Mouse (Mus musculus): Measurements from ENCODE around the gene C9orf72. TPM values are rescaled to one million over a fixed set of nuclear protein-coding genes. Genes with fewer than 3 reads are reported as not detected.

C9orf72 gene
- polyA plus RNA-seq, 1 experiment from 2014 or later: 15.4 TPM

DNA sequence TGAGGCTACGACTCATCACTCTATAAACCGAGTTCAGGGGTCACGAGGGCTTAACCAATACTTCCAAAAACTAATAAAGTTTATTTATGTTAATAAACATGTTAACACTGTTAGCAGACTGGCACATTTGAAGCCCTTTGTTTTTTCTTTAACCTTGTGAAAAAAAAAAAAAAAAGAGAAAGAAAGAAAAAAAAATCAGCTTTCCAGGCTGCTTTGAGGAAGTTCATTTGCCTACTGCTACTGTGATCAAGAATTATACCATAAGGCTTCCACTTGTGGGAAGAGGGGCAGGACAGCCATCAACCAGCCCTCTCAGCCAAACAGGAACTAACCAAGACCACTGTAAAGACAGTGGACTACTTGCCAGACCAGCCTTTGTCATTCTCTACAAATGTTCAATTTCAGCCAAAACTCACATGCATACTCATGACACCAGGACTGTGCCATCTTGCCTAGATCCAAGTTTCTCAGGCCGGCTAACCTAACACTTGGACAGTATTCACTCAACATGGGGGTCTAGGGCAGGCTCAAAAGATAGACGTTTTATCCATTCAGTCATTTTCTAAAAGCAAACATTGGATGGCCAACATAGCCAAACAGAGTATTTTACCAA, 2.5 kb downstream of the C9orf72 start:
- no peaks in the 10 kb centered on the region for H3K27me3 ChIP-seq
- WGBS: 81% methylated on average over 5 of the region's 5 CpGs
- H3K9me3 ChIP-seq (replicated peaks): no peaks in the 10 kb centered on the region
- H3K27ac ChIP-seq (replicated peaks): no peak overlapping the region
- no peaks in the 10 kb centered on the region for H3K36me3 ChIP-seq
- H3K4me1 ChIP-seq: 0 out of 2 replicates have a peak, but pooled peaks cover 3% of the 10 kb centered on the region
- H3K4me3 ChIP-seq (replicated peaks): no peak overlapping the region
- ATAC-seq (ENCODE audit: insufficient number of reproducible peaks, low FRiP score, low TSS enrichment, low read depth): no peak
- H3K4me2 ChIP-seq (replicated peaks): no peak overlapping the region
- H3K9ac ChIP-seq: no peak overlapping the region

DNA sequence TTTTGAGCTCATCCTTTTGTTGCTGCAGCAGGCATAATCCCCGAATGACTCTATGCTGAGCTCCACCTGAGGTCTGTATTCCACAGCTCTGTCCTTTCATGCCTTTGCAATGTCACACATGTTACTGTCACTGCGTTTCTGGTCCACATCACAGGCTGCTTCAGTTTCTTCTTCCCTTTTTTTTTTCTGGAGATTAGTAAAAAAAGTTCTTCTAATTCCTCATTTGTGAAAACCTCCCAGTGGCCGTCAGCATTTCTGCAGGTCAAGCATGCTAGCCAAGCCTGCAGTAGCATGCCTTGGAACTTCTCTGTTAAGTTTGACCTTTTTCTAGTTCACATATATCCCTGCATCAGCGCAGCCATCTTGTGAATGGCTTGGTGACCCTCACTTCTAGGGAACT, 4.1 kb downstream of the C9orf72 start:
- H3K27ac ChIP-seq (replicated peaks): no peak overlapping the region
- no peaks in the 10 kb centered on the region for H3K27me3 ChIP-seq
- no peak overlapping the region for H3K4me2 ChIP-seq (replicated peaks)
- no peak overlapping the region for H3K4me3 ChIP-seq (replicated peaks)
- H3K4me1 ChIP-seq: 0 out of 2 replicates have a peak, but pooled peaks cover 3% of the 10 kb centered on the region
- no peak for ATAC-seq (ENCODE audit: insufficient number of reproducible peaks, low FRiP score, low TSS enrichment, low read depth)
- H3K9ac ChIP-seq: no peak overlapping the region
- H3K36me3 ChIP-seq: 0 out of 2 replicates have a peak, but pooled peaks cover 4% of the 10 kb centered on the region
- no peaks in the 10 kb centered on the region for H3K9me3 ChIP-seq (replicated peaks)
- 58% methylated on average over 4 of the region's 4 CpGs for WGBS

DNA sequence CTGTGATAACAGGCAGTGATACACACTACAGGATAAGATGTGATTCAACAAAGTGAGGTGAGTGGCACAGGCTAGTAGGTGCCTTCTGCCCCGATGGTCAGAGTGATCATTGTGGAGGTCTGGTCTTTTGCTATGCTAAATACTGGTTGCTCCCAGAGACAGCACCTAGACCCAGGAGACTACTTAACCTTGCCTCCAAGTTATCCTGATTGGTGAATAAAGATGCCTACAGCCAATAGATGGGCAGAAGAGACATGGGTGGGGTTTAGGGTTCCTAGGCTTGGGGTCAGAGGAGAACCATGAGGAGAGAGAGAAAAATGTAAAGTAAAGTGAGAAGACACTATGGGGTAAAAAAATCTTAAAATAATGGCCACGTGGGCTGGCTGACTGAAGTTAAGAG, 4.8 kb downstream of the C9orf72 start:
- H3K9me3 ChIP-seq (replicated peaks): no peaks in the 10 kb centered on the region
- WGBS: 35% methylated on average over 2 of the region's 2 CpGs

DNA sequence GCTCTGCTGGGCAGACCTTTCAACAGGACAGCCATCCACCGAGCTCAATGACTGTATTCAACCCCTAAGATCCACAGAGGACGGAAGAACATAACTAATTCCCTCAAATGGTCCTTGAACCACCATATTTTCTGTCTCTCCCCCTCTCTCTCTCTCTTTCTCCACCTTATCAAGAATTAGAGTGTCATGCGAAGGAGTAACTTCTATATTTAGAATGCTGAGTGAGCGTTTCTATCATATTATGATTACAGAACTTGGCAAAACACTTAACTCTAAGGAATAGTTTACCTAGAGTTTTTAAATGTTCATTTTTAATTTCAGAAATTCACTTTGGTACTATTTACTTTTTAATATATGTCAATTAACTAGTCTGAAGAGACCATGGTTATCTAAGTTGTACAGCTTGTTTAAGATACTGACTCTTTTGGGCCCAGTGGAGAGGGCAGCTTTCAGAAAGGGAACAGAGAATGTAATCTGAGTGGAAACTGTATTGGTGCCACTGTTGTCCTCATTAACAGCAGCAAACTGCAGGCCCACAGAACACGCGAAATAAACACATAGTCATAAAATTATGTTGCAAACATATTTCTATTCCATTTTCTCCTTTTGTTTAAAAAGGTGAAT, 5.8 kb downstream of the C9orf72 start:
- Histone ChIP-seq H3K9me3 (replicated peaks) (no peaks in the 10 kb centered on the region), H3K4me2 (replicated peaks) (no peak overlapping the region), H3K27ac (replicated peaks) (no peak overlapping the region), H3K9ac (no peak overlapping the region), H3K27me3 (no peaks in the 10 kb centered on the region), H3K36me3 (peaks cover 10% of the 10 kb centered on the region; the same call in 1 of the 2 replicates), H3K4me1 (0 out of 2 replicates have a peak, but pooled peaks cover 3% of the 10 kb centered on the region), H3K4me3 (replicated peaks) (no peak overlapping the region)
- WGBS: 86% methylated on average over 6 of the region's 6 CpGs
- no peak for ATAC-seq (ENCODE audit: insufficient number of reproducible peaks, low FRiP score, low TSS enrichment, low read depth)

More for the DNA sequence above, 4.8 kb downstream of the C9orf72 start:
- 0 out of 2 replicates have a peak, but pooled peaks cover 4% of the 10 kb centered on the region for H3K36me3 ChIP-seq
- ATAC-seq (ENCODE audit: insufficient number of reproducible peaks, low FRiP score, low TSS enrichment, low read depth): no peak
- H3K27me3 ChIP-seq: no peaks in the 10 kb centered on the region
- no peak overlapping the region for H3K4me2 ChIP-seq (replicated peaks)
- H3K9ac ChIP-seq: no peak overlapping the region
- H3K4me3 ChIP-seq (replicated peaks): no peak overlapping the region
- H3K27ac ChIP-seq (replicated peaks): no peak overlapping the region
- 0 out of 2 replicates have a peak, but pooled peaks cover 3% of the 10 kb centered on the region for H3K4me1 ChIP-seq

DNA sequence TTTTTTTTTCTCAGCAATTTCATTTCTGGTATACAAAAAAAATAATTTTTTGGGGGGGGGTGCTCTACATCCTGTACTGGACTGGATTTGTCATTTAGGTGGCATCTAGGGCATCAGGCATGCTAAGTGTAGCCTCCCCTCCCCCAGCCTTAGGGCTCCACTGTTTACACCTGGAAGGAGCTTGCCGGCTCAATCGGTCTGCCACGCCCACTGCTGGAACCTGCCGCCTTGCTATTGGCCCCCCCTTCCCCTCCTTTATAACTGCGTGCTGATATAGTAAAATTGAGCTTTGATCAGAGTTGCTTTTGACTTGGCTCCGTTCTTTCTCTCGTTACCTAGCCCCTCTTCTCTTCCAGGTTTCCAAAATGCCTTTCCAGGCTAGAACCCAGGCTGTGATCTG, 21.3 kb downstream of the C9orf72 start:
- H3K4me2 ChIP-seq (replicated peaks): no peak overlapping the region
- H3K9me3 ChIP-seq (replicated peaks): no peaks in the 10 kb centered on the region
- H3K36me3 ChIP-seq: peaks cover 28% of the 10 kb centered on the region; the same call in 1 of the 2 replicates
- H3K27ac ChIP-seq (replicated peaks): no peak overlapping the region
- no peak overlapping the region for H3K9ac ChIP-seq
- no peak overlapping the region for H3K4me3 ChIP-seq (replicated peaks)
- no peak for ATAC-seq (ENCODE audit: insufficient number of reproducible peaks, low FRiP score, low TSS enrichment, low read depth)
- H3K4me1 ChIP-seq: no peaks in the 10 kb centered on the region
- H3K27me3 ChIP-seq: no peaks in the 10 kb centered on the region
- 62% methylated on average over 7 of the region's 7 CpGs for WGBS

DNA sequence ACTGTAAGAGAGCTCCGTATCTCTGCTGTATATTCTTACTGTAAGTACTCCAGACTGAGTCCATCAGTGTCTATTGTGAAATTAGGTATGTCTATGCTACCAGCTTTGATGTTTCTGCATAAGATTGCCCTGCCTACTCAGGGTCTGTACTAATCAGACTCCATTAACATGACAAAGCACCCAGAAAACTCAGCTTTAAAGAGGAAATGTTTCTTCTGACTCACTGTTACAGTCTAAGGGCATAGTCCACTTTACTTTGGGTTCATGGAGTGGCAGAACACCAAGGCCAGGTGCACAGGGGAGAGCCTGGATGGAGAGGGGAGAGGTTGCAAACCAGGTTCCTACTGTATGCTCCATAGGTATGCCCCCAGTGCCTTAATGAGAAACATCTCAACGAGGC, 22.3 kb downstream of the C9orf72 start:
- no peaks in the 10 kb centered on the region for H3K4me1 ChIP-seq
- H3K36me3 ChIP-seq: peaks cover 34% of the 10 kb centered on the region
- no peak overlapping the region for H3K4me3 ChIP-seq (replicated peaks)
- H3K9ac ChIP-seq: no peak overlapping the region
- ATAC-seq (ENCODE audit: insufficient number of reproducible peaks, low FRiP score, low TSS enrichment, low read depth): no peak
- H3K4me2 ChIP-seq (replicated peaks): no peak overlapping the region
- H3K9me3 ChIP-seq (replicated peaks): no peaks in the 10 kb centered on the region
- H3K27me3 ChIP-seq: no peaks in the 10 kb centered on the region
- H3K27ac ChIP-seq (replicated peaks): no peak overlapping the region
- 97% methylated on average over 2 of the region's 2 CpGs for WGBS

DNA sequence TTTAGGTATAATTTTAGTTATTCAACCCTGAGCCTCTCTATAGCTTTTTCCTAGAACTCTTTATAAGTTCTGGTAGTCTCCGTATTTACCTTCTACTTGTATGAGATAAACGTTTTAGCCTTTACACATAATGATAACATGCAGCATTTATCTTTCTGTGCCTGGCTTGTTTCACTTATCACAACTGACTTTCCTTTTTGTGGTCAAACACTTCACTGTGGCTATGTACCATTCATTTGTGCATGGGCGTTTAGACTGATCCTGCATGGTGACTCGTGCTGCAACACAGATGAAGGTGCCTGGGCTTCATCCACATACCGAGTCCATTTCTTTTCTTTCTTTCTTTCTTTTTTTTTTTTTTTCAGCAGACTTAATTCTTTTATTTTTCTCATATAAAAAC, 24.3 kb downstream of the C9orf72 start:
- no peak overlapping the region for H3K9ac ChIP-seq
- no peaks in the 10 kb centered on the region for H3K4me1 ChIP-seq
- no peak overlapping the region for H3K27ac ChIP-seq (replicated peaks)
- no peaks in the 10 kb centered on the region for H3K27me3 ChIP-seq
- peaks cover 39% of the 10 kb centered on the region for H3K36me3 ChIP-seq
- no peak overlapping the region for H3K4me3 ChIP-seq (replicated peaks)
- no peaks in the 10 kb centered on the region for H3K9me3 ChIP-seq (replicated peaks)
- ATAC-seq (ENCODE audit: insufficient number of reproducible peaks, low FRiP score, low TSS enrichment, low read depth): no peak
- 93% methylated on average over 5 of the region's 5 CpGs for WGBS
- no peak overlapping the region for H3K4me2 ChIP-seq (replicated peaks)

DNA sequence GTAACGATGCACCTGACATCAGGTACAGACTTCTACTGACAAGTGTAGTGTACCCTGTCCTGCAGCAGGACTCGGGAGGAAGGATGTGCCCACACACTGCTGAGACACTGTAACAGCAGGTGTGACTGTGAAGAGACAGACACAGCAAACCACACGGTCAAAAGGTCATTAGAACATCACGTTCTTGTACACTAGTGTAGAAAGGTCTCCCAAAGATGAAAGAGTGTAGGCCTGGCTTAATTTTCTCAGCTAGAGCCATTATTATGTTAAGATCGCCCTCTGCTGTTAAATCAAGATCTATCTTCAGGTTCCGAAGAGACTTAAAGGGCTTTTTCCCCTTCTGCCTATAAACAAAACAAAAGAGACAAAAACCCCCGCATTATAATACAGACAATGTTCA, 33.2 kb downstream of the C9orf72 start:
- H3K9me3 ChIP-seq (replicated peaks): no peaks in the 10 kb centered on the region
- no peaks in the 10 kb centered on the region for H3K4me1 ChIP-seq
- ATAC-seq (ENCODE audit: insufficient number of reproducible peaks, low FRiP score, low TSS enrichment, low read depth): no peak
- H3K4me2 ChIP-seq (replicated peaks): no peak overlapping the region
- H3K27ac ChIP-seq (replicated peaks): no peak overlapping the region
- no peak overlapping the region for H3K4me3 ChIP-seq (replicated peaks)
- no peaks in the 10 kb centered on the region for H3K27me3 ChIP-seq
- 43% methylated on average over 7 of the region's 7 CpGs for WGBS
- no peak overlapping the region for H3K9ac ChIP-seq
- 0 out of 2 replicates have a peak, but pooled peaks cover 8% of the 10 kb centered on the region for H3K36me3 ChIP-seq

DNA sequence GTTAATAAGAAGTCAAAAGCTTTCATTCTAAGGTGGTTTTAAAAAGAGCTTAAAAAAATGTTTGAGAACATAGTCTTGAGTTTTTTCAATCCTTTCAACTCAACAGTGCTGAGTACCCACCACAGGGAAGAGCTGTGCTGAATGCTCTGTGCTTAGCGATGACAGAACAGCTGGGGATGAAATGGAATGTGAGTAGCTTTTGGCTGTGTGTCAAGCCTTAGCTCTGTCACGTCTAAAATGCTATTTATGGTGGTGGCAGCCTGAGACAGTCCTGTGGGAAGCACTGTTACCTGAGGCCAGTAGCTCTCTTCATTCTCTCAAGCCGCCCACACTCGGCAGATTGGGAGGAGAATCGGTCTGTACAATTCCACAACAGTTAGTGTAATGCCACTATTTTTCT, 36.2 kb downstream of the C9orf72 start:
- Histone ChIP-seq H3K36me3 (0 out of 2 replicates have a peak, but pooled peaks cover 3% of the 10 kb centered on the region), H3K9me3 (replicated peaks) (no peaks in the 10 kb centered on the region), H3K27ac (replicated peaks) (no peak overlapping the region), H3K4me2 (replicated peaks) (no peak overlapping the region), H3K9ac (no peak overlapping the region), H3K4me3 (replicated peaks) (no peak overlapping the region), H3K4me1 (no peaks in the 10 kb centered on the region), H3K27me3 (no peaks in the 10 kb centered on the region)
- WGBS: 64% methylated on average over 5 of the region's 5 CpGs
- no peak for ATAC-seq (ENCODE audit: insufficient number of reproducible peaks, low FRiP score, low TSS enrichment, low read depth)

DNA sequence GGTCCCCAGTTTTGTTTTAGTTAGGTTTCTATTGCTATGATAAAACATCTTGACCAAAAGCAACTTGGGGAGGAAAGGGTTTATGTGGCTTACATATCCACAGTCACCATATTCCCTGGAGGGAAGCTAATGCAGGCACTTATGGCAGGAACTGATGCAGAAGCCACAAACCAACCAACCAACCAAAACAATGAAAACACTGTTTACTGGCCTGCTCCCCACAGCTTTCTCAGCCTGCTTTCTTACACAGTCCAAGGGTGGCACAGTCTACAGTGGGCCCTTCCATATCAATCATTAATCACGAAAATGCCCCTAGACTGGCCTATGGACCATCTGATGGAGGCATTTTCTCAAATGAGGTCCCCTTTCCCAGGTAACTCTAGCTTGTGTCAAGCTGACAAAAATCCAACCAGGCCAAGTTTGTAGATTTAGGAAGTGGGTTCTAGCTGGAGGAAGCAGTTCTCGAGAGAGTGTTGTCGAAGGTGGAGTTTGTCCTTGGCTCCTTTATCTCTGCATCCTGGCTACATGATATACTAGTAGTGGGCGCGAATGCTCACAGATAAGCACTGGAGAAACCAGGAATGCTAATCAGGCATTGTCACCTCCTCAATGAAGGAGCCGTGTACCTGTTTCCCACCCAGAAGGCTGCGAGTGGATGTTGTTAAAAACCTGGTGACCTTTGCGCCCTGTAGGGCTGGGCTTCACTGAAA, 38.2 kb downstream of the C9orf72 start:
- Histone ChIP-seq H3K4me2 (replicated peaks) (no peak overlapping the region), H3K4me1 (no peaks in the 10 kb centered on the region), H3K9me3 (replicated peaks) (no peaks in the 10 kb centered on the region), H3K27ac (replicated peaks) (no peak overlapping the region), H3K4me3 (replicated peaks) (no peak overlapping the region), H3K9ac (no peak overlapping the region), H3K36me3 (0 out of 2 replicates have a peak, but pooled peaks cover 3% of the 10 kb centered on the region), H3K27me3 (no peaks in the 10 kb centered on the region)
- no peak for ATAC-seq (ENCODE audit: insufficient number of reproducible peaks, low FRiP score, low TSS enrichment, low read depth)
- 92% methylated on average over 8 of the region's 8 CpGs for WGBS

DNA sequence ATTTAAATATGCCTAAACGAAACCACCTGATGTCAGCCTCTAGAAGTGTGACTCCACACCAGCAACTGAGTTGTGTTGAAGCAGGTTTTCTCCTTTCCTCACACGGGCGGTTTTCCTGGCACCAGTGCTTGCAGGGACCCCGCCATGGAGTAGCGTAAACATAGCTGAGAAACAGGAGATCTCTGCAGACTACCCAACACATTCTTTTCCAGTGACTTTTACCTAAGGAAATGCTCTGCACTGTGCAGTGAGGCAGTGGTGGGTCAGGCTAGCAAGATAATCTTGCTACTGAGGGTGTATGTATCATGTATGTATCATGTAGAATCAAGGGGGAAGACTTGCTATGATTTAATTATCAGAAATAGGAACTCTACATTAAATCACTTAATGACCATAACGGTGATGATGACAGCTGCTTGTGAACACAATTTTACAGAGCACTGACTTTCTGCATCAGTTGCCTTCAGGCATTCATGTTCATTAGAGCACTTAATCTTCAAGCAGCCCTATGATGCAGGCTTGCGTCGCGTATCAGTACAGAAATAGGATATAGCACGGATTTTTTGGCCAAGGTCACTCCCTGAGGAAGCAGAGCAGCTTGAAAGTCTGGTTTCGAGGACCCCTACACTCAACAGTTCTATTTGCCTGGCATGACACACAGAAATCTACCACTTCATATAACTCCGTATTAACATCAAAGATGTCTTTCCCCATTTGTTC, 47.9 kb downstream of the C9orf72 start:
- no peak for ATAC-seq (ENCODE audit: insufficient number of reproducible peaks, low FRiP score, low TSS enrichment, low read depth)
- H3K27ac ChIP-seq (replicated peaks): no peak overlapping the region
- no peaks in the 10 kb centered on the region for H3K27me3 ChIP-seq
- H3K4me2 ChIP-seq (replicated peaks): no peak overlapping the region
- H3K4me3 ChIP-seq (replicated peaks): no peak overlapping the region
- 50% methylated on average over 12 of the region's 12 CpGs for WGBS
- no peak overlapping the region for H3K9ac ChIP-seq
- peaks cover 7% of the 10 kb centered on the region for H3K4me1 ChIP-seq
- no peaks in the 10 kb centered on the region for H3K36me3 ChIP-seq
- no peaks in the 10 kb centered on the region for H3K9me3 ChIP-seq (replicated peaks)

Data from embryonic facial prominence, embryonic 15.5 days (tissue).